Mouse (Mus musculus) left cerebral cortex, postnatal 10 days (tissue): Measurements from ENCODE around the gene Ces1h. TPM values are rescaled to one million over a fixed set of nuclear protein-coding genes. Genes with fewer than 3 reads are reported as not detected.
"Not testable (repeated sequence)": the region's sequence is repeated elsewhere in the genome, so short reads cannot be mapped to it uniquely, and the experiment has no call there.

Experiments used
- DNase-seq, 2 experiments: peaks; one replicate each; pipeline ENCODE4 v3.0.0; 2021 to 2022; ENCODE audit warnings: low spot score in 2 of 2, mixed read lengths in 1 of 2; ENCODE audit errors: extremely low spot score in 1 of 2
- intact Hi-C: fragments of 180-260 bp; cut with DNase I; formaldehyde crosslinking; loops from one replicate; pipeline ENCODE4 v1.15.1; 2025
- total RNA-seq, 2 experiments: library from RNA; stranded (reverse); gene quantifications; 2 replicates each; pipeline ENCODE4 v1.2.3; 2021

The Ces1h gene
- not detected for total RNA-seq

- no peak for DNase-seq
- intact Hi-C loops: no loop called here
Observed at GRCm38 (mm10) chr8:93379625-93380024, at the start of gene Ces1h. Ces1h (minus strand) TSS chr8:93379725.

GRCm38 (mm10) chr8:93427195-93427594 is 47.7 kb upstream of the Ces1h start:
- DNase-seq: no peak
- intact Hi-C loops: no loop called here

DNA sequence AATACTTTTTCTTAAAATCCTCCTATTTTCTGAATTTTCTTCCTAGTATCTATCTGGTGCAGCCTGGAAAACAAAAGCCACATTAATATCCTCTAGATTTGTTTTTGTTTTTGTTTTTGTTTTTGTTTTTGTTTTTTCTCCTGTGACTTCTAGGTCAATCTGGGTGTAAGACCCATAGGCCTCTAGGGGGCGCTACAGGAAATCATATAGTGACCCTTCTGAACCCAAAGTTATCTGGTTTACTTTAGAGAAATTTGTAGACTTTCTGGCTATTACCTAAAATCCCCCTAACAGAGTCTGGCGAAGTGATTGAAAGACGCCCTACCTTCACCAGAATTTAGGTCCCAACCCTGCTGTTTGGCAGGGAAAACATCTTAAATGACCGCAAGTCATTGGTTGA is 35.9 kb upstream of the Ces1h start:
- intact Hi-C loops: no loop called here
- no peak for DNase-seq

GRCm38 (mm10) chr8:93408830-93409229 is 29.3 kb upstream of the Ces1h start:
- intact Hi-C loops: no loop called here
- no peak for DNase-seq

- no peak for DNase-seq
- intact Hi-C loops: loop anchor here (2.0 kb wide), 1 partner anchor 389 kb away; no protein-coding TSS in a partner anchor
Observed at GRCm38 (mm10) chr8:93399698-93400097, 20.2 kb upstream of the Ces1h start.

DNA sequence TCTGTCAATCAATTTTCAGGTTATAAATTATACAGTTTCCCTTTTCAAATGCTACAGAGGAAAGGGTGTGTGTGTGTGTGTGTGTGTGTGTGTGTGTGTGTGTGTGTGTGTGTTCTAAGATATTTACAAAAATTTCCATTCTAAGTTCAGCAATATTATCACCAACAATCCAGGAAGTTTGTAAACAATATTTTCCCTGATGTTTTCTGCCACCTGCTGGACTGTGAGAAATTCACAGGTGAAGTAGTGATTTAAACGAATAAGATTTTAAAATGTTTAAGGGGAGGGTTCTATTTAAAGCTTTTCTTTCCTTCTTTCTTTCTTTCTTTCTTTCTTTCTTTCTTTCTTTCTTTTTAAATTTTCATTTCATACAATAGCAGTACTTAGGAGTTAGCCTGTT is 18.5 kb upstream of the Ces1h start:
- intact Hi-C loops: loop anchor here (2.0 kb wide), 1 partner anchor 387 kb away; no protein-coding TSS in a partner anchor
- peak in 1 of 2 experiments; percentile 12 for DNase-seq

- not testable (repeated sequence) for DNase-seq
- intact Hi-C loops: loop anchor here (5.0 kb wide), 1 partner anchor 172 kb away; no protein-coding TSS in a partner anchor
Observed at GRCm38 (mm10) chr8:93394079-93394619, 14.6 kb upstream of the Ces1h start.

DNA sequence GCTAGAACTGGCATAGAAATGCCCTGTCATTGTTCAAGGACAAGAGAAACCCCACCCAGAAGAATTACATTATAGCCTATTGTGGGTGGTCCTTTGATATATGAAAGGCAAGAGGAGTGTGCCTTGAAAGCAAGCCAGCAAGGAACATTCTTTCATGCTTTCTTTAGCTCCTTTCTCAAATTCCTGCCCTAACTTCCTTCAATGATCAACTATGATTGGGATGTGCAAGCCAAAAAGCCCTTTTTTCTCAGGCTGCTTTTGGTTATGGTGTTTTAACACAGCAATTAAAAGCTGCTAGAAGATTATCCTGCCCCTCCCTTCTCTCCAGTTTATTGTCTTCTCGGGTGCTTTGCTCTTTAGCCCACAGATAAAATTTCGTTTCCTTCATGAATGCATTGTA is 10.0 kb downstream of the Ces1h start:
- intact Hi-C loops: no loop called here
- no peak for DNase-seq

DNA sequence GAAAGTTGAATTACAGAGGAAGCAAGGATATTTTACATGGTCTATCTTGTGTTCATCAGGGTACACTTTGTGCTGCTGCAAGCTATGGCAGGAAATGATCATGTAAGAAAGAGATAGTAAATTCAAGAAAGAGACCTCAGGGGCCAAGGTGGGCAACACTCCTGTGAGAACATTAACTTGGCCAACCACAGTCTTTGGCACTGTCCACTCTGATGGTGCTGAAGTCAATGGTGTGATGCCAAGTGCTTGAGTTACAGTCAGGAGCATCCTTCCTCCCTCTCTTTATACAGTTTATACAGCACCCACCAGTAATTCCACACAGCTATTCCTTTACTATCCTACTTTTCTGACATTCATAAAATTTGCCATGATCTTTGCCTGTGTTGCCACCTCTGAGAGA is 19.4 kb downstream of the Ces1h start:
- intact Hi-C loops: no loop called here
- DNase-seq: no peak

DNA sequence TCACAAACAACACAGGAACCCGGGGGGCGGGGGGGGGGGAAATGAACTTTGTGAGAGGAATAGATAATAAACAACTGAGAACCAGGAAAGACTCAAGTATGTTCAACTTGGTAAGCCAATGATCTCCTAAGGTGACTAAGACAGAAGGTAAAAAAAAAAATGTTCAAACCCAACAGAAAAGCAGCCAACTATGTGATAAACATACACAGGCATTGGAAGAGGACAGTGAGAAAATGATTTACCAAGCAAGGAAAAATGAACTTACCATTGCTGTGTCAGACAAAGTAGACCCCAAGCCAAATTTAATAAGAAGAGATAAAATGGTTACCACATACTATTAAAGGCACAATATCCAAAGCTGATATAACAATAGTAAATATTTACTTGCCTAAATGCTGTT is 40.0 kb downstream of the Ces1h start:
- intact Hi-C loops: no loop called here
- DNase-seq: no peak

DNA sequence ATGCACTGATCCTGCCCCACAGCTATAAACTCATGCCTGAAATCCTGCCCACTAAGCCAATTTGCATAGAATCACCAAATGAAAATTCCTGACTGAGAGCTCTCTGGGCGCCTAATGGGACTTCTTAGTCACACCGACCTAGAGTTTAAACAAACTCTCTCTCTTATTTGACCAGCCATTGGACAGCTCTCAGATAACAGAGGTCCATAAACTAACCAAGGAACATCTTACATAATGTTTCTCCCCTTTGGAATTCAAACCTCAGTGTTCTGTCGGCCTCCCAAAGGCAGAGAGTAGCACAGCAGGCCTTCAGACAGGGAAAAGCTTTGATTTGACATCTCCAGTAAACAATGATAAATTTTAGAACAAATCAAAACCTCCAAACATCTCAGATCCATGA is 42.3 kb downstream of the Ces1h start, which contains the start of gene Ces1g:
Gene Ces1g, minus strand, starts transcription at position 102 of the 400 bp plus-strand sequence.
- no peak for DNase-seq
- intact Hi-C loops: no loop called here

DNA sequence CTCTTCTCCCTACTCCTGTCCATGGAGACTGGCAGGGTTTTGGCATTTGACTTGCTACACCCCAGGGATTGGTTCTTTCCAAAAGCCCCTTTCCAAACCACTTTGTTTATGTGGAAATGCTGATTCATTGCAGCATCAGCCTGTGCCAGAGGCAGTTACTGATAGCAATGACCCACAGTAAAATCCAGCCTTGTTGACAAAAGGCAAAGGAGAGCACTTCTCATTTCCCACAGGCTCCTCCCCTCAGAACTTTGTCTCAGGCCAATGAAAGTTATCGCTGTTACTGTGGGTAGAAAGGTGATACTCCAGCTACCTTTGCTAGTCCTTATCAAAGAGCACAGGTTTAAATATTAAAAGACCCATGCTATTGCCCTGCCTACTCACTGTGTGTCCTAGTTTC is 46.8 kb downstream of the Ces1h start:
- intact Hi-C loops: no loop called here

GRCm38 (mm10) chr8:93331151-93331550 is 48.4 kb downstream of the Ces1h start:
- no peak for DNase-seq
- intact Hi-C loops: no loop called here

More for the DNA sequence above, 46.8 kb downstream of the Ces1h start:
- no peak for DNase-seq

DNA sequence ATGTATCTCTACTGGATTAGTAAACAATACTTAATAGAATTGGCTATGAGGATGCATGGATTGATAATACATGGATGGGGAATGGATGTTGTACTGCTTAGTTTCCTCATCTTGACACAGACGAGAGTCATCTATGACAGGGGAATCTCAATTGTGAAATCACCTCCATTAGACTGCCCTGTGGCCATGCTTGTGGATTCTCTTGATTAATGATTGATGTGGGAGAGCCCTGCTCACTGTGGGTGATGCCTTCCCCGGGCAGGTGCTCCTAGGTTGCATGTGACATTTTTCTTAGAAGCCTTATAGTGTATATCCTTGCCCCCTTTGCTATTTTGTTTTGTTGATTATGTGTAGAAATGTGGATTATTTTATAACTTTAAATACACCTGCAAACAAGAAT is 54.4 kb downstream of the Ces1h start:
- intact Hi-C loops: no loop called here
- no peak for DNase-seq

GRCm38 (mm10) chr8:93317031-93317430 is 62.5 kb downstream of the Ces1h start:
- intact Hi-C loops: no loop called here
- DNase-seq: no peak

DNA sequence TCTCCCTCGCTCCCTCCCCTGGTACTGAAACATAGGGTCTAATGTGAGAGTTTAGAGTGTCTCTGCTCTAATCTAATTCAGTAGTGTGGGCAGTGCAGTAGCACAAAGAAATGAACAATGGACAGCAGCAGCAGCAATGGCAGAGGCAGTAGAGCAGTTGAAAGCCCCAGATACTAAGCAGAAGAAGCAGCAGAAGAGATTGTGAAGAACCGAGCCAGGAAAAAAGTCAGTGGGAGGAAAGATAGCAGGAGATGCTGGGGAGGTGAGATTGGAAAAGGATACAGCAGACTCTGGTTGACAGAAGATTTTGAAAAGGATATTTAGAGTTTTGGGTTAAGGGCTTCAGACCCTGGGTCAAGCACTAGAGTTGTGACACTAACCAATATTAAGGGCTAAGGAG is 64.0 kb downstream of the Ces1h start:
- no peak for DNase-seq
- intact Hi-C loops: no loop called here

Other genes starting within 250 kb of the Ces1h start
- gene Ces1c, start 248.4 kb downstream of the Ces1h start, total RNA-seq: not detected
- gene Ces1d, start 181.9 kb downstream of the Ces1h start, total RNA-seq: not detected
- gene Ces1e, start 150.1 kb downstream of the Ces1h start, total RNA-seq: not detected
- not detected for gene Ces1f, start 100.0 kb downstream of the Ces1h start, total RNA-seq
- not detected for gene Ces1g, start 42.4 kb downstream of the Ces1h start, total RNA-seq
- 1 to 10 TPM; 1.1 to 1.8 TPM for gene Ces5a, start 156.1 kb upstream of the Ces1h start, total RNA-seq